Mouse (Mus musculus) right cerebral cortex, adult 18-20 months (tissue): ENCODE data around the gene Tfap2b.

Experiments used
- DNase-seq: peaks from one replicate; pipeline ENCODE4 v3.0.0; 2022; ENCODE audit warnings: mixed read lengths

Tfap2b gene

DNA sequence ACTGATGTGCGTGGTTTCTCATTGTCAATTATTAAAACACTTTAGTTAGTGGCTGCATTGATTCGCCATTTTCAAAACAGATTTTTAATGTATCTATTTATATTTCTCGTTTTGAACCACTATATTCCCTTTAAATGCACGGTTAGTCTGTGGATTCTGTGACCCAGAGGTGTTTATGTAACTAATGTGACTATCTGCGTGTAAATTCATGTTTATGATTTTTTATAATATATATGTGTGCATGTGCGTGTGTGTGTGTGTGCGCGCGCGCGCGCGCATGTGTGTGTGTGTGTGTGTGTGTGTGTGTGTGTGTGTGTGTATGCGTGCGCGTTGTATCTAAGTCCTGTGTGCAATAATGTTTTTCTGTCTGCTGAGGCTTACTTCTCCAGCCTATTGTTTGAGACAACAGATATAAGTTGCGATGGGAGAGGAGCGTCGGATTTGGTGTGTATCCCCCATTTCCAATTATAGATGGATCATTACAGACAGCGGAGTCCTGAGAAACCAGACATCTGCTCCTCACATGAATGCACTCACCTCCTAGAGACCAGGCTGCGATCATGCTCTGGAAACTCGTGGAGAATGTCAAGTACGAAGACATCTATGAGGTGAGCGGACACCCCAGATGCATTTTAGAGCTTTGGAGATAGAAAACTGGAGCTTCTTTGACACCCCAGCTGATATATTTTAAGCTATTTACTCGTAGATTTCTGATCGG, at the start of gene Tfap2b:
Tfap2b (plus strand) TSS at position 274 of the 718 bp plus-strand sequence.
- no peak for DNase-seq

DNA sequence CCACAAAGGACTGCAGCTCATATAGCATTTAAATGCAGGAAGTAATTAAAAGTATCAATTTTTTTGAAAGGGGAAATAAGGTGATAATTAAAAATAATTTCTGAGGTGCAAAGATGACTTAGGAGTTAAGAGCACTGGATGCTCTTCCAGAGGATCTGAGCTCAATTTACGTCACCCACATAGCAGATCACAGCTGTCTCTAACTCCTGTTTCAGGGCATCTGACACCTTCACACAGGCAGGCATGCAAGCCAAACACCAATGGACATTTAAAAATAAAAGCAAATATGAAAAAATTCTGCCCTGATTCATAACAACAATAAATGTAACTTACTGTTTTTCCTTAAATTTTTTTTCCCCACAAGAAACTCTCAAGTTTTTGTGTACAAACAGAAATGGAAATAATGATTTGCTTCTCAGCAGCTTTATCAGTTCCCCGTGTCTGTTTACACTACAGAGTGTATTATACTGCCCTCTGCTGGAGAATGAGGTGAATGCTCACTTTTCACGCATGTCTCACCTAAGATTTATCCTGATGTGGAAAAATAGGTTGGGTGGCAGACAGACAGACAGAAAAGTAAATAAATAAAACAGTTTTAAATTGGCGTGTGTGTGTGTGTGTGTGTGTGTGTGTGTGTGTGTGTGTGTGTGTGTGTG, 29.8 kb upstream of the Tfap2b start:
- peak; percentile 14 for DNase-seq

GRCm38 (mm10) chr1:19205649-19206048, 3.1 kb upstream of the Tfap2b start:
- peak; percentile 8 for DNase-seq

DNA sequence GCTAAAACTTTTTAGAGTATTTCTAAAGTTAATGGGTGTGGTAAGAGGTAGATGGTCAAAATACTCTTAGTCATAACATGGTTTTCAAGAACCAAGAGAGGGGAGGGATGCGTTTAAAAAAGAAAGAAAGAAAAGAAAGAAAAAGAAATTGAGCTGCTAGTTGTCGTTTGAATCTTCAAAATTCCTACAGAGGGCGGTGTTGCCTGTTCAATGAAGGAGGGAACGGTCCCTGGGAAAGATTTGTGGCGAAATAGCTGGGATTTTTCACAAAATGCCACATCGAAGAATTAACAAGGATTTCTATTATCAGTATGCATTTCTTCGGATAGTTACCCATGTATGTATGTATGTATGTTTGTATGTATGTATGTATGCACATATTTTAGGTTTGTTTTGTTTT, 2.5 kb upstream of the Tfap2b start:
- no peak for DNase-seq

DNA sequence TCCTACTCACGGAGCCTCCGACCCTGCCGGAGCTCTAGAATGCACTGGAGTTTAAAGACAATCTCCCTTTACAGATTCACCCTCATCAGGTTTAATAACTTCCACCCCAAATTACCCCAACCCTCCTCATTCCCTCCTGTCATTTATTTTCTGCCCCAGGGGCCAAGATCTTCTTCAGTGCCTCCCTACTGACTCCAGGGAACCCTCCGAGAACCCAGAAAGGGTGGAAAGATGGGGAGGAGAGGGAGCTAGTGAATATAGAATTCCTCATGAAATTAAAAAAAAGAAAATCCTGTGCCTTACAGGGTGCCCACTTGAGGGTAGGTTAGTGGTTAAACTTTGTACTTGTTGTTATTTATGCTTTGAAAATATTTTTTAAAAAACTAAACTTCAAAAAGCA, 1.1 kb upstream of the Tfap2b start:
- no peak for DNase-seq

DNA sequence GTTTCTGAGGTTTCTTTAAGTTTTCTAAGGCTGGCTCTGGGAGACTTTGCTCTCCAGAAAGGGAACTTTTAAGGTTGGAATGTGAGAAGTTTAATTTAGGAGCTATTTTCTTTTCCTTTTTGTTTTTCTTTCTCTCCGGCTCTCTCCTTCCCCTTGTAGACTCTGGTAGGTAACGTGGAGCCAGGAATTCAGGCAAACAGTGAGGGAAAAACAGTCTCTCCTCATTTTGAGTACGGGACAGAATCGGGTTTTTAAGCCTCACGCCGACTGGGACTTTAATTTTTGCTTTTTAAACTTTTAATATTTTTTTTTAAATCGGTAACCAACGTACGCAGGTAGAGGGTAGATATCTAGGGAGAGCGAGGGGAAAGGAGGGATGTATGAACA, 638 bp downstream of the Tfap2b start:
- no peak for DNase-seq

DNA sequence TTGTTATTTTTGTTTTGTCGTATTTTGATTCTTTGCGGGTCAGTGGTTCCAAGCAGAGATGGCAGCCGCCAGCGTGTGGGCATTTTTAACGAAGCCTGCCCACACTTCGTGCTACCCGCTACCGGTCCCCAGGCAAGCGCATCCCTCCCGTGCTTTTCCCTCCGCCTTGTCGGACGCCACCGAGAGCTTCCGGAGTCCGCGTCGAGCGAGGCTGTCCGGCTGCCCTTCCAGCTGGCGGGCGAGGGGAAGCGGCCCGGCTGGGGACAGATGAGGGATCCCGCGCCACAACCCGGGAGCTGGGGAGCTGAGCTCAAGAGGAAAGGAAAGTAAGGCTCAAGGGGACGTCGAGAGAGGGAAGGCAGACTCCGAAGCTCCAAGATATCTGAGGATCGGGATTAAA, 1.1 kb downstream of the Tfap2b start:
- no peak for DNase-seq

DNA sequence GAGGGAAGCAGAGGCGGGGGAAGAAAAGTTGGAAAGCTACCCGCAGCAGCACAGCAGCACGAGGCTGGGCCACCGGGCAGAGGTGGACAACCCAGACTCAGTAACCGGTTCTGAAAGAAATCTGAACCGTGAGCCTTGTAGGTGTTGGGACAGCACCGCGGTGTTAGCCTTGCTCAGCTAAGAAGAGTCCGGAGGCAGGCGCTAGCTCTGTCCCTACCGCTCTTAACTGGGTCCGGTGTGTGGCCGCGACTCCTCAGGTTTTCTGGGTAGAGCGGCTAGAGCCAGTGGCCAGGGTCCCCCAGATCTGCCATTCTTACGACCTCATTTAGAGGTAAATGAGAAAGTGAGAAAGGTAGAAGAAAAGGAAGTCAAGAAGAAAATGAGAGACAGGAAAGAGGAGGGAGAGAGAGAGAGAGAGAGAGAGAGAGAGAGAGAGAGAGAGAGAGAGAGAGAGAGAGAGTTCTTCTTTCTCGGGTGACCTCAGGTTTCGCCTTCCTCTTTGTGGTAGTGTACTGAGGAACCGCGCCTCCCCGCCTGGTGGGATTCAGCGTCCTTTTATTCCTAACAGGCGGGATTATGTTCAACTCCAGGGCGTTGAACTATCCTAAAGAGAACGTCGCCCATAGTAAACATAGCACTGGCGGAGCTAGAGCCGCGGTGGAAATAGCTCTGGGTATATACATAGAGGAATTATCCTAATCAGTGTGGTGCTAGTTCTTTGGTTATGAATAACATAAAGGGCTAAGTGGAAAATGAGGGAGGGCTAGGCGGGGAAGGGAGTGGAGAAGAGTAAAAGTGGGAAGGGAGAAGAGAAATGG, 1.7 kb downstream of the Tfap2b start:
- DNase-seq: no peak

GRCm38 (mm10) chr1:19211033-19211405, 2.3 kb downstream of the Tfap2b start:
- no peak for DNase-seq

GRCm38 (mm10) chr1:19211546-19212154, 2.9 kb downstream of the Tfap2b start:
- no peak for DNase-seq

DNA sequence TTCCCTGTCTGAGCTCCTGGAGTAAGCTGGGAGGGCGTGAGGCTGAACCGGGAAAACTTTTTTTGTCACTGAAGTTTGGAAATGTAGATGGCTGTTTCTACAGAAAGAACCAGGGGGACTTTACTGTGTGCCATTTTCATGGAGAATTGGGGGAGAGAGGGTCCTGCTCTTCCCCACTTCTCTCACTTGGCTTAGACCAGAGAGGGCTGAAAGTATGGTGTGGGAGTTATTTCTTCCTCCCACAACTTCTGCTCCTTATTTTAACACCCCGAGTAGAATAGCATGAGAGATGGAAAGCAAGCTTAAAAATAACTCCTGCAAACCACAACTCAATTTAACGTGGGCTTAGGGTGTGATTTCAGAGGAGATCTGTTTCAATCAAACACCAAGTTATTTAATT, 4.0 kb downstream of the Tfap2b start:
- DNase-seq: no peak

DNA sequence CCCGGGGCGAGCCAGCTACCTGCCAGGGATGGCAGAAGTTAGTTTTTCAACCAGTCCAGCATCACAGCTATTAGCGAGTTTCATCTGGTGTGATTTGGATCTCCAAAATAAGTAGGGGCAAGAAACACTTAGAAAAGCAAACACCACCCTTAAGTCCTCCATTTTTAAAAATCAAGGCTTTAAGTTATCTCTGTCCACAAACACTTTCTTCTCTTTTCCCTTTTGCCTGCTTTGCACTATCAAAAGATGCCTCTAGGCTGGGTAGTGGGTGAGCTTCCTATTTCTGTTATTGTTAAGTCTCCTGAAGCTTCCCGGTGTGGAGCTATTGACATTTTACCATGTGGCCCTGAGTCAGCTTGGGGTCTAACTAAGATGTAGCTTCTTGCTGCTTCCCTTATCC, 4.5 kb downstream of the Tfap2b start:
- DNase-seq: no peak

- DNase-seq: no peak
Measured at GRCm38 (mm10) chr1:19213851-19214395, 5.2 kb downstream of the Tfap2b start.

DNA sequence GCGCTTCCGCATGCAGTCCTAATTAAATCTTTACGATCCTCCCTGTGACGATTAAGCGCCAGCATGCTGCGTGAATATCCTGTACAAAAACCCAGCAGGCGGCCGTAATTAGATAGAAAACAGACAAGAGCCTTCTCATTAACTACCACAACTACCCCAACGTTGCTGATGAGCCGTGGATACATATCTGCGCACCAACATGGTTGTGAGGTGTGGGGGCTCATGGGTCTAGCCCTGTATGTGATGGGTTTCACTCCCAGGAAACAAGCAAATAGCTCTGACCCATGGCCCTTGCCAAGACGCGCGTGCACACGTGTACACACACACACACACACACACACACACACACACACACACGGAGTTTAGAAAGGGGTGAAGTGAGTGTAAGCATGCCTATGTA, 8.7 kb downstream of the Tfap2b start:
- DNase-seq: no peak

DNA sequence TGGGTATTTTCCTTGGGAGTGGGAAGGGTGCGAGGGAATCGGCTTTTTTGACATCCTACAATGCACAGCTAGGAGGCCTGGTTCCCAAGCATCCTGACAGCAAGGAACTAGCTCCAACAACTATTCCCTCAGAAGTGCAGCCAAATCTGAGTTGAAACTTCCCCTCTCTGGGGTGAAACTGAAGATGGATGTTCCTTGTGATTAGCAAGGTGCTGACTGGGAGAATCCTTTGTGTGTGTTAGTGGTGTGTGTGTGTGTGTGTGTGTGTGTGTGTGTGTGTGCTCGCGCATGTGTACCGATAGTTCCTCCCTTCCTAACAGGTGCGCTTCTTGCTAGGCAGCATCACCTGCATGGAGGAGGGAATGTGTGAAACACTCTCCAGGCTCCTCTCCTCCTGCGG, 9.5 kb downstream of the Tfap2b start:
- DNase-seq: no peak

DNA sequence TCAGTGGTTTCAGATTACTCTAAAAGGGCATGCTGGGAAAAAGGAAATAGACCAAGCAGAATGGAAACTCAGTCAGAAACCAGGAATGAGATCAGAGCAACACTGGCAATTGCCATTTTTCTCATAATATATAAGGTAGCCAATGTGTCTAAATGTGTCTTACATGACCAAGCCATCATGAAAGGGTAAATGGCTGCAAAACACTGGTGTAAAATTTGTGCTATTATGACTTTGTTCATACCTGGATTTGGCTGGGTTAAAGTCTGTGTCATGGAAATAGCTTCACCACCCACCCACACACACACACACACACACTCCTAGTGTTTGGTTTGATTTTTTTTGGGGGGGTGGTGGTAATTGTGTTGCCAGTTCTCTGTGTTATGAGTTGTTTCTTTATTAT, 10.7 kb downstream of the Tfap2b start:
- DNase-seq: no peak

DNA sequence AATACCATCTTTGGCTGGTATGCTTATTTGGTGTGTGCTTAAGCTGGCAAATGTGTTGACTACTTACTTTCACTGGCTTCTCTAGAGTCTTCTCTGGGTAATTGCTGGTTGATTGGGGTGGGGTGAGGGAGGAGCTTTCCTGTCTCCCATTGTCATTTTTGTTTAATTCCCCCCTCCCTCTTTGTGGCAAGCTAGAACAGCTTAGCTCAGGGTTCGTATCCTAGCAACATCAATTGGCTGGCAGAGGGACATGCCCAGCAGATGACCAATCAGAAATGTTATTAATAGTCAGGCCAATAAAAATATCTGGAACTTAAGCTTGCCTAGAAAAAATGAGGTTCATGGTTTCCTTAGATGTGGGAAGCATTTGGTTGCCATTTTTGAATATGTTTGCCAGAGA, 11.8 kb downstream of the Tfap2b start:
- no peak for DNase-seq

DNA sequence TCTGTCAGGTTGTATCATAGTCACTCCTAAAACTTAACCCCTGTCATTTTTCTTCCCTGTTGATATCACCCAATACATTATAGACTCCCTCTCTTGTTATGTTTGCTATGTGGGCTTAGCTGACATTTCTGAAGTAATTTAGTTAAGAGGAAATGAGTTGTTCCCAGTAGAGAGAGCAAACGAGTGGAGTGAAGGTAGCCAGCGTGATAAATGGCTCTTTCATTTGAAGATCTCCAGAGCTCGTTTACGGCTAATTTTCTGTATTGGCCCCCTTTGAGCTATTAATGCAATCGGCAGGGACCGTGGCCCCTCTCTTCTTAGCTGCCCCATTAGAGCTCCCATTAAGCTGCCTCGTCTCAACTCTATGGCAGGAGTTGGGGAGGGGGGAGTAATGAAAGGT, 12.9 kb downstream of the Tfap2b start:
- DNase-seq: no peak

DNA sequence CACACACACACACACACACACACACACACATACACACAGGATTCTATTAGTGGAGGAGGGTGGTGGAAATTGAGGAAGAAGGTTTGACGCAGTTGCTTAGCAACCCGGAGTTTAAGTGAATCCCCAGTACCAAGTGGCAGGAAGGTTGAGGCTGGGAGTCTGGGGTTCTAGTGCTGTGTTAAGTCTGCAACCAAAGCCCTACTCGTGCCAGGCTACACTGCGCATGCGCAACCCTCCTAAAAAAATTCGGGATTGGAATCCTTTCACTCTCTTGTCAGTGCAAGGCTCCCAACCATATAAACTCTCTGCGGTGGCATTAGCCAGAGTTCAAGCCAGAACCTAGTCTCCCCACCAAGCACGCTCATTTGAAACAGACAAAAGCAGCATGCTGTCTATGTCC, 18.0 kb downstream of the Tfap2b start:
- DNase-seq: no peak

GRCm38 (mm10) chr1:19230926-19231573, 22.3 kb downstream of the Tfap2b start:
- no peak for DNase-seq

DNA sequence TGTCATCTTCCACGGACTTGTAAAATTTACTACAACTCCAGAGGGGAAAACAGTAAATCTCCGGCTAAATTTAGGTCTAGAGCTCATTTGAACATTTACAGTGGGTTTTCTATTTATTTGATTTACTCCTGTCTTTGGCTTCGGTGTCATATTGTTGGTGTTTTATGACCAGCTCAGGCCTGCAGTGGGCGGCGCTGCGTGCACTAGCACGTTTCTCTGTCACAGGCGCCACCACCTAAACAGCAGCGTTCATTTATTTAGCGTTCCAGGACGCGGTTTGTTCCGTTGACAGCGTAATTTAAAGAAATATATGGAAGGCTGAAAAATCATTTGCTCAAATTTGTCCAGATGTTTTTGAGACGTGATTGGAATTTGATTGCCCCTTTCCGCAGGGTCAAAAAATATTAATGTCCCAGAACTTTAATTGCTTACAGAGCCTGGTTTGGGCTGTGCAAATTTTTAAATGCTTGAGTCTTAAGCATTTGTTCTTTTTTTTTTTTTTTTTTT, 22.9 kb downstream of the Tfap2b start:
- DNase-seq: no peak

GRCm38 (mm10) chr1:19232743-19233142, 24.0 kb downstream of the Tfap2b start:
- DNase-seq: no peak

- no peak for DNase-seq
Measured at GRCm38 (mm10) chr1:19233857-19234256, 25.1 kb downstream of the Tfap2b start.
